Comparison of ENCODE assay signal across 16 mouse cellular contexts in genomic region chr19:36539311-36539710, GRCm38 (mm10).
"Had no signal": no experiment of that assay in that cellular context is flagged by ENCODE, and none has a peak within 500 bp of the region (broad histone marks: within the 10 kb centered on the region; RNA-seq: fewer than 3 reads in every experiment).

No protein-coding gene starts in this region.

- H3K9me3 ChIP-seq: kidney, embryonic 15.5 days; limb, embryonic 12.5 days; limb, embryonic 15.5 days; megakaryocyte, embryonic 14.5 days; midbrain, embryonic 10.5 days; neural tube, embryonic 12.5 days; neural tube, embryonic 15.5 days had no signal

- H3K27ac ChIP-seq: kidney, embryonic 15.5 days; left cerebral cortex, adult 2 months; limb, embryonic 12.5 days; limb, embryonic 15.5 days; liver, embryonic 14.5 days; macrophage; midbrain, embryonic 10.5 days; neural tube, embryonic 12.5 days; neural tube, embryonic 15.5 days had no signal

- H3K4me3 ChIP-seq: kidney, embryonic 15.5 days; left cerebral cortex, adult 2 months; limb, embryonic 12.5 days; limb, embryonic 15.5 days; midbrain, embryonic 10.5 days; neural tube, embryonic 12.5 days; neural tube, embryonic 15.5 days had no signal

- H3K4me2 ChIP-seq: kidney, embryonic 15.5 days; limb, embryonic 12.5 days; limb, embryonic 15.5 days; liver, embryonic 11.5 days; lung, embryonic 14.5 days; neural tube, embryonic 12.5 days; neural tube, embryonic 15.5 days had no signal

- H3K27me3 ChIP-seq: neural tube, embryonic 12.5 days; neural tube, embryonic 15.5 days had no signal

- H3K36me3 ChIP-seq: kidney, embryonic 15.5 days; limb, embryonic 12.5 days; limb, embryonic 15.5 days; midbrain, embryonic 10.5 days; neural tube, embryonic 12.5 days; neural tube, embryonic 15.5 days had no signal

- DNase-seq: kidney, adult 11 months; layer of hippocampus, postnatal 36 days; liver, postnatal 0 days; thymus, postnatal 36 days had no signal

- H3K9ac ChIP-seq: kidney, embryonic 15.5 days; limb, embryonic 12.5 days; limb, embryonic 15.5 days; liver, embryonic 14.5 days; liver, postnatal 0 days; lung, embryonic 14.5 days; neural tube, embryonic 12.5 days; neural tube, embryonic 15.5 days had no signal
